Mouse (Mus musculus): Measurements from ENCODE around the gene Ccdc88c.

DNA sequence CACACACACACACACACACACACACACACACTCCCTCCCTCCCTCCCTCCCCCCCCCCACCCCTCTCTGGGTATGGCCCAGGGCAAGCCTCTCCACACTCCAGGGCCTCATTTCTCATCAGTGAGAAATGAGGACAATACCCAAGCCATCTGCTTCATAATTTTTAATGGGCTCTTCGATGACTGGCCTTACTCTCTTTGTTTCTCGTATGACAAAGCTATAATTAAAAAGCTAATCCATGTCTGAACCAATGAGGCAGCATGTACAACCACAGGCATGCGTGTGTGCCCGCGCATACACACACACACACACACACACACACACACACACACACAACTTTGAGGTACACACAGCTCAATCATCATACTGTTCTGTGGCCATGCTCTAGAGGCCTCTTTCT lies 23.9 kb downstream of the Ccdc88c start:
- TF ChIP-seq POLR2AphosphoS2 (IDR thresholded peaks at IDR 0.05; ENCODE audit: insufficient read length, low read depth), result no peak
- TF ChIP-seq POLR2A (IDR thresholded peaks at IDR 0.05; ENCODE audit: insufficient read length, low read depth), result no peak
- TF ChIP-seq USF1 (IDR thresholded peaks at IDR 0.05; ENCODE audit: low read depth), result no peak
- TF ChIP-seq MYOG (IDR thresholded peaks at IDR 0.05; ENCODE audit: control insufficient read depth in 1 of 3, insufficient read depth in 1 of 3, insufficient read length in 2 of 3, low read depth in 2 of 3), result no peak
- TF ChIP-seq REST (IDR thresholded peaks at IDR 0.05; ENCODE audit: insufficient read depth, insufficient read length), result no peak
